In genomic region chr6:44408331-44409195, GRCm38 (mm10) we compare ENCODE assay signal across 24 mouse cellular contexts.
DNase-seq lines count a peak whose midpoint lies in the region; ATAC-seq and TF ChIP-seq lines count a peak whose summit lies in the region.
"Had no signal": no experiment of that assay in that cellular context is flagged by ENCODE, and none has a peak within 500 bp of the region (broad histone marks: within the 10 kb centered on the region; RNA-seq: fewer than 3 reads in every experiment).

No protein-coding gene starts in this region.

- no peaks in the 10 kb centered on the region for H3K9me3 ChIP-seq in forebrain, embryonic 13.5 days (replicated peaks)
- H3K9me3 ChIP-seq in forebrain, embryonic 10.5 days: no peaks in the 10 kb centered on the region
- no peaks in the 10 kb centered on the region for H3K9me3 ChIP-seq in neural tube, embryonic 13.5 days
- no peaks in the 10 kb centered on the region for H3K9me3 ChIP-seq in hindbrain, embryonic 12.5 days (replicated peaks)
- no peaks in the 10 kb centered on the region for H3K9me3 ChIP-seq in midbrain, postnatal 0 days (ENCODE audit: low read length)
- H3K9me3 ChIP-seq: embryonic facial prominence, embryonic 15.5 days; heart, embryonic 12.5 days had no signal

- no peak overlapping the region for H3K27ac ChIP-seq in forebrain, embryonic 13.5 days
- no peak overlapping the region for H3K27ac ChIP-seq in forebrain, embryonic 10.5 days
- H3K27ac ChIP-seq in neural tube, embryonic 13.5 days (replicated peaks): no peak overlapping the region
- H3K27ac ChIP-seq in hindbrain, embryonic 12.5 days: no peak overlapping the region
- H3K27ac ChIP-seq in midbrain, postnatal 0 days (ENCODE audit: low read depth, low read length): no peak overlapping the region
- H3K27ac ChIP-seq: embryonic facial prominence, embryonic 15.5 days; macrophage; stomach, postnatal 0 days had no signal

- 50% methylated on average over 2 of the region's 2 CpGs for WGBS in forebrain, embryonic 13.5 days
- 93% methylated on average over 2 of the region's 2 CpGs for WGBS in forebrain, embryonic 10.5 days
- WGBS in neural tube, embryonic 13.5 days: 81% methylated on average over 2 of the region's 2 CpGs
- WGBS in hindbrain, embryonic 12.5 days: 62% methylated on average over 2 of the region's 2 CpGs
- WGBS in midbrain, postnatal 0 days: 65% methylated on average over 2 of the region's 2 CpGs

- no peak overlapping the region for H3K9ac ChIP-seq in forebrain, embryonic 13.5 days
- no peak overlapping the region for H3K9ac ChIP-seq in neural tube, embryonic 13.5 days
- no peak overlapping the region for H3K9ac ChIP-seq in hindbrain, embryonic 12.5 days
- no peak overlapping the region for H3K9ac ChIP-seq in midbrain, postnatal 0 days (replicated peaks; ENCODE audit: low read length, poor library complexity, severe bottlenecking)
- H3K9ac ChIP-seq: embryonic facial prominence, embryonic 15.5 days; heart, embryonic 12.5 days had no signal

- no peak for DNase-seq in forebrain, embryonic 10.5 days (ENCODE audit: extremely low spot score, low spot score)
- DNase-seq in neural tube, embryonic 10.5 days (ENCODE audit: extremely low spot score, low spot score): no peak
- DNase-seq in midbrain, postnatal 0 days (ENCODE audit: low spot score): peak; percentile 15
- DNase-seq in adrenal gland, postnatal 10 days: no peak
- DNase-seq in frontal cortex, adult 2 months (ENCODE audit: extremely low spot score in 1 of 2, low spot score in 1 of 2): no peak
- DNase-seq: cerebellum, adult 18-20 months; cerebellum, postnatal 36 days; embryo, embryonic 11 days; gastrocnemius, postnatal 14 days; heart, adult 18-20 months; heart, postnatal 10 days; kidney, adult 11 months; right cerebral cortex, postnatal 14 days; thymus, adult 2 months; thymus, postnatal 4 days had no signal

- TF ChIP-seq CTCF in midbrain, postnatal 0 days (IDR thresholded peaks at IDR 0.05): no peak

- H3K4me2 ChIP-seq in forebrain, embryonic 13.5 days: no peak overlapping the region
- no peak overlapping the region for H3K4me2 ChIP-seq in neural tube, embryonic 13.5 days
- no peak overlapping the region for H3K4me2 ChIP-seq in hindbrain, embryonic 12.5 days (replicated peaks)
- no peak overlapping the region for H3K4me2 ChIP-seq in midbrain, postnatal 0 days (ENCODE audit: low read depth, low read length, poor library complexity, severe bottlenecking)
- H3K4me2 ChIP-seq: embryonic facial prominence, embryonic 15.5 days; heart, embryonic 12.5 days had no signal

- no peaks in the 10 kb centered on the region for H3K27me3 ChIP-seq in forebrain, embryonic 13.5 days
- no peaks in the 10 kb centered on the region for H3K27me3 ChIP-seq in forebrain, embryonic 10.5 days (ENCODE audit: poor library complexity, severe bottlenecking)
- H3K27me3 ChIP-seq in neural tube, embryonic 13.5 days: no peaks in the 10 kb centered on the region
- no peaks in the 10 kb centered on the region for H3K27me3 ChIP-seq in hindbrain, embryonic 12.5 days
- no peaks in the 10 kb centered on the region for H3K27me3 ChIP-seq in midbrain, postnatal 0 days (ENCODE audit: insufficient read depth, low read length)
- H3K27me3 ChIP-seq: embryonic facial prominence, embryonic 15.5 days; heart, embryonic 12.5 days had no signal

- H3K36me3 ChIP-seq in forebrain, embryonic 13.5 days (ENCODE audit: poor library complexity, severe bottlenecking): no peaks in the 10 kb centered on the region
- H3K36me3 ChIP-seq in forebrain, embryonic 10.5 days (replicated peaks): no peaks in the 10 kb centered on the region
- H3K36me3 ChIP-seq in neural tube, embryonic 13.5 days: no peaks in the 10 kb centered on the region
- H3K36me3 ChIP-seq in hindbrain, embryonic 12.5 days: no peaks in the 10 kb centered on the region
- H3K36me3 ChIP-seq in midbrain, postnatal 0 days (ENCODE audit: insufficient read depth, low read length): no peaks in the 10 kb centered on the region
- H3K36me3 ChIP-seq: embryonic facial prominence, embryonic 15.5 days; heart, embryonic 12.5 days had no signal

- no peak overlapping the region for H3K4me3 ChIP-seq in forebrain, embryonic 13.5 days
- H3K4me3 ChIP-seq in forebrain, embryonic 10.5 days: no peak overlapping the region
- H3K4me3 ChIP-seq in neural tube, embryonic 13.5 days: no peak overlapping the region
- H3K4me3 ChIP-seq in hindbrain, embryonic 12.5 days: no peak overlapping the region
- no peak overlapping the region for H3K4me3 ChIP-seq in midbrain, postnatal 0 days (ENCODE audit: low read depth, low read length)
- H3K4me3 ChIP-seq: embryonic facial prominence, embryonic 15.5 days; heart, embryonic 12.5 days; myocyte had no signal

- ATAC-seq in forebrain, embryonic 13.5 days: peak; percentile 95
- peak; percentile 56; the same call in 1 of the 2 replicates for ATAC-seq in neural tube, embryonic 13.5 days (ENCODE audit: low read depth)
- peak; percentile 43; the same call in 1 of the 2 replicates for ATAC-seq in hindbrain, embryonic 12.5 days (ENCODE audit: low FRiP score)
- no peak for ATAC-seq in midbrain, postnatal 0 days (ENCODE audit: low FRiP score)
- ATAC-seq: lung, postnatal 0 days had no signal

- no peaks in the 10 kb centered on the region for H3K4me1 ChIP-seq in forebrain, embryonic 13.5 days
- no peaks in the 10 kb centered on the region for H3K4me1 ChIP-seq in forebrain, embryonic 10.5 days
- H3K4me1 ChIP-seq in neural tube, embryonic 13.5 days (replicated peaks): no peaks in the 10 kb centered on the region
- H3K4me1 ChIP-seq in hindbrain, embryonic 12.5 days: no peaks in the 10 kb centered on the region
- no peaks in the 10 kb centered on the region for H3K4me1 ChIP-seq in midbrain, postnatal 0 days (ENCODE audit: insufficient read depth, low read length)
- H3K4me1 ChIP-seq: embryonic facial prominence, embryonic 15.5 days; heart, embryonic 12.5 days had no signal
